Mouse (Mus musculus) forebrain, postnatal 0 days (tissue): ENCODE data around the gene Atp2c1. TPM values are rescaled to one million over a fixed set of nuclear protein-coding genes. Genes with fewer than 3 reads are reported as not detected.

Experiments
- ATAC-seq: fragments of 200-750 bp; cut with Nextera tagmentation; 2 replicates; pipeline ENCODE4 v1.8.0; 2017; ENCODE audit warnings: mild to moderate bottlenecking, moderate library complexity
- DNase-seq: peaks from one replicate; pipeline ENCODE4 v3.0.0-alpha.2; 2015
- H3K27ac ChIP-seq: fragments of 300-500 bp; sonication (generic); 2 replicates; pipeline ENCODE4 v1.5.1; 2014; ENCODE audit warnings: low read depth, mild to moderate bottlenecking, antibody characterized with exemption, low read length, moderate library complexity, mixed read lengths
- H3K27me3 ChIP-seq: fragments of 300-500 bp; sonication (generic); 2 replicates; pipeline ENCODE4 v1.6.1; 2014; ENCODE audit warnings: mild to moderate bottlenecking, low read length, mixed read lengths; ENCODE audit not compliant: insufficient read depth
- H3K36me3 ChIP-seq: fragments of 300-500 bp; sonication (generic); 2 replicates; pipeline ENCODE4 v1.6.1; 2014; ENCODE audit warnings: mild to moderate bottlenecking, moderate library complexity; ENCODE audit not compliant: insufficient read depth
- H3K4me1 ChIP-seq: fragments of 300-500 bp; sonication (generic); 2 replicates; pipeline ENCODE4 v1.6.1; 2014; ENCODE audit warnings: antibody characterized with exemption; ENCODE audit not compliant: insufficient read depth
- H3K4me2 ChIP-seq: fragments of 300-500 bp; sonication (generic); 2 replicates; pipeline ENCODE4 v1.6.1; 2014; ENCODE audit warnings: low read depth, mild to moderate bottlenecking, moderate library complexity
- H3K4me3 ChIP-seq: fragments of 300-500 bp; sonication (generic); 2 replicates; pipeline ENCODE4 v1.5.1; 2014; ENCODE audit warnings: low read depth, low read length, mixed read lengths
- H3K9ac ChIP-seq: fragments of 300-500 bp; sonication (generic); 2 replicates; pipeline ENCODE4 v1.6.1; 2014; ENCODE audit warnings: mild to moderate bottlenecking
- H3K9me3 ChIP-seq: fragments of 300-500 bp; sonication (generic); 2 replicates; pipeline ENCODE4 v1.6.1; 2016; ENCODE audit warnings: low read length
- CTCF ChIP-seq: sonication (generic); IDR thresholded peaks from 2 replicates; pipeline ENCODE4 v1.5.1; 2016; ENCODE audit warnings: antibody characterized with exemption, control low read depth, low read depth
- WGBS: fragments of 180-500 bp; shearing (Covaris S2); extraction: QIAGEN DNeasy Blood & Tissue Kit; methylation state at CpG from one replicate; pipeline ENCODE4 v1.1.7; 2014; 5-methylcytosine and 5-hydroxymethylcytosine counted together
- polyA plus RNA-seq: library from polyadenylated mRNA; unstranded; fragments of >200 nt; fragmentation: Nextera tagmentation; extraction: Ambion mirVana; gene quantifications from 2 replicates; pipeline ENCODE4 v1.2.1, GENCODE M21; 2015
- total RNA-seq: library from RNA; depleted of rRNA; stranded (reverse); fragments of >200 nt; gene quantifications from 2 replicates; pipeline ENCODE4 v1.2.3, GENCODE M21; 2014

Atp2c1 gene
- total and polyA plus RNA-seq, 2 experiments from 2014 or later: 80.6 to 207 TPM

DNA sequence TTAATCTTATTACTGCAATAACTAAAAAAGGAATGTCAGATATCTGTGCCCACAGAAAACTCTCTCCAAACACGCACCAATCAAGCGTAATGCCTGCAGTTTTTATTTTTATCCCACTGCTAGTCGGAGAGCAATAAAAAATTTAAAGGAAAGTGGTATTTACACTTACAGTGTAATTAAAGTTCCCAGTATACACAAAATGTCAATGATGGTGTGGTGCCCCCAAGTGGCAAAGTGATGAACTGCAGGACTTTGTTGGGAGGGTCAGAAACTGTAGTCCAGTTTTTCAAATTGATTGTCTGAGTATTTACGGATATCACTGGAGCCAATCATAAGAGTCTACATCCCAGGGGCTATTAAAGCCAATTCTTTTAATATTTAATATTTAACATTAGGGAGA is 137.8 kb downstream of the Atp2c1 start:
- H3K36me3 ChIP-seq: no peaks in the 10 kb centered on the region
- 14% methylated on average over 4 of the region's 4 CpGs for WGBS
- no peak overlapping the region for H3K9ac ChIP-seq
- no peaks in the 10 kb centered on the region for H3K27me3 ChIP-seq
- H3K9me3 ChIP-seq: no peaks in the 10 kb centered on the region
- DNase-seq: peak; percentile 86
- H3K4me1 ChIP-seq: no peaks in the 10 kb centered on the region
- H3K27ac ChIP-seq: no peak overlapping the region
- H3K4me2 ChIP-seq: no peak overlapping the region
- TF ChIP-seq CTCF: peak; percentile 87
- no peak overlapping the region for H3K4me3 ChIP-seq
- ATAC-seq: peak; percentile 40; the same call in 1 of the 2 replicates

DNA sequence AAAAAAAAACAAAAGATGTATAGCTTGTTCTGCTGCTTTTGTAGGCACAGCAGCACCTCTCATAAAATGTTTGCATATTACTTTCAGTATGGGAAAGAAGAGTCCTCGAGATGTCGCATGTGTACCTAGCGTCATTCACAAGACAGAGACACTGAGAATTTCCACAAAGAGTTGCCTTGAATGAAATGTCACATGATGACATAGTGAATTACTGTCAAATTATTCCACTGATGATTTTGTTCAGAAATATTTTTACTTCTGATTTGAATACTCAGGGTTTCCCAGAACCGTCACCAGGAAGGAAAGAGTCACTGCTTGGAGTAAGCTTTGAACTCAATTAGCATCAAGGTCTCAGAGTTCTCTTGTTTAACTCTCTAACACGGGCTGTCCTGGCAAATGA is 139.7 kb downstream of the Atp2c1 start:
- Histone ChIP-seq H3K4me2 (no peak overlapping the region), H3K4me3 (no peak overlapping the region), H3K9me3 (no peaks in the 10 kb centered on the region), H3K27me3 (no peaks in the 10 kb centered on the region), H3K27ac (no peak overlapping the region), H3K9ac (no peak overlapping the region), H3K4me1 (no peaks in the 10 kb centered on the region), H3K36me3 (no peaks in the 10 kb centered on the region)
- ATAC-seq (no peak), DNase-seq (no peak)
- no peak for TF ChIP-seq CTCF
- 71% methylated on average over 5 of the region's 5 CpGs for WGBS

- no peaks in the 10 kb centered on the region for H3K9me3 ChIP-seq
- TF ChIP-seq CTCF: no peak
- ATAC-seq: peak; percentile 36; the same call in 1 of the 2 replicates
- 0 out of 2 replicates have a peak, but pooled peaks cover 16% of the 10 kb centered on the region for H3K4me1 ChIP-seq
- H3K4me2 ChIP-seq: no peak overlapping the region
- no peak overlapping the region for H3K9ac ChIP-seq
- no peaks in the 10 kb centered on the region for H3K36me3 ChIP-seq
- DNase-seq: no peak
- WGBS: 35% methylated on average over 8 of the region's 8 CpGs
- no peaks in the 10 kb centered on the region for H3K27me3 ChIP-seq
- H3K4me3 ChIP-seq: no peak overlapping the region
- no peak overlapping the region for H3K27ac ChIP-seq
These were observed 147.5 kb downstream of the Atp2c1 start for GRCm38 (mm10) chr9:105379533-105380145.

GRCm38 (mm10) chr9:105377622-105378021 is 149.5 kb downstream of the Atp2c1 start:
- H3K36me3 ChIP-seq: no peaks in the 10 kb centered on the region
- no peak overlapping the region for H3K4me3 ChIP-seq
- ATAC-seq (no peak), DNase-seq (no peak)
- no peak overlapping the region for H3K4me2 ChIP-seq
- H3K27me3 ChIP-seq: no peaks in the 10 kb centered on the region
- no peaks in the 10 kb centered on the region for H3K9me3 ChIP-seq
- no peak overlapping the region; the same call in 1 of the 2 replicates for H3K27ac ChIP-seq
- 0 out of 2 replicates have a peak, but pooled peaks cover 16% of the 10 kb centered on the region for H3K4me1 ChIP-seq
- 58% methylated on average over 3 of the region's 3 CpGs for WGBS
- no peak for TF ChIP-seq CTCF
- H3K9ac ChIP-seq: no peak overlapping the region

DNA sequence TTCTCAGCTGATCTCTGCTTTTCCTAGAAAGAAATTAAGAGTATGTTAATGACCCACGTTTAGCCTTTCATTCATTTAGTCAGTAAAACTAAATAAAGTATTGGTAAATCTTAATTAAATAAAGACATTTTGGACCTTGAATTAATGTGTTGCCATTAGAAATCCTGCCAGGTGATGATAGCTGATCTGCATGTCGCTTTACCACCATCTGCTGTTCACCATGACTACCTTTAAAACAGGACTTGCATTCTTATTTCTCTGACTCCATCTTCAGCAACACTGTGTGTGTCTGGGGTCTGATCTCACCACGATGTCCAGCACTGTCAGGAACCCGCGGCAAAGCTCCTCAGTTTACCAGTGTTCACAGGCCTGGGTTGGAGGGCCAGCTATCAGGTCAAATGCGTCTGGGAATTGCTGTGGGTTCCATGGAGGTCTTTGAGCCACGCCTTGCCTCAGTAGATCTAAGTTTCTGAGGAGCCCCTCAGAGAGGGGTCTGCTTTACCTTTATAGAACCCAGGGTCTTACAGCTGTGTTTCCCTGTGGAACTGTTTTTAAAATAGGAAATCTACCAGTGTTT is 150.1 kb downstream of the Atp2c1 start:
- 73% methylated on average over 7 of the region's 7 CpGs for WGBS
- no peak for ATAC-seq

DNA sequence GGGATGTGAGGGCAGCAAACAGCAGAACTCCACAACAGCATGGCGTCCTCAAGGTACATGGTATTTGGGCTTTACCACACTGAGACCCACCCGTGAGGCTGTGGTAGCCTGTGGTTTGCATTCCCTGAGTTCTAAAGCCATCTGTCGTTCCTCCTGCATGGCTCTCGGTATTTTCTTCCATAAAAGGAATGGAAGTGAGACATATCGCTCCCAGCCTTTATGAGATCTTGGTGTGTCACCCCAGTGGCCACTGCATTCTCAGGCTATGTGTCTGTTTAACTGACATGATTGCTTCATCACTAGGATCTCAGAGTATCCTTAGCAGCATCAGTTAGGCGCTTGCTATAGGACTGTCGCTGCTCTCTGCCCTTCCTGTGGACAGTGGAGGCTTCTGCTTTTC is 150.7 kb downstream of the Atp2c1 start:
- H3K9me3 ChIP-seq: no peaks in the 10 kb centered on the region
- no peak overlapping the region for H3K9ac ChIP-seq
- WGBS: 68% methylated on average over 7 of the region's 7 CpGs
- H3K27ac ChIP-seq: no peak overlapping the region
- no peak overlapping the region for H3K4me3 ChIP-seq
- 0 out of 2 replicates have a peak, but pooled peaks cover 16% of the 10 kb centered on the region for H3K4me1 ChIP-seq
- TF ChIP-seq CTCF: no peak
- DNase-seq (no peak), ATAC-seq (no peak)
- H3K27me3 ChIP-seq: no peaks in the 10 kb centered on the region
- H3K4me2 ChIP-seq: no peak overlapping the region
- H3K36me3 ChIP-seq: no peaks in the 10 kb centered on the region

More for the DNA sequence above, 150.1 kb downstream of the Atp2c1 start:
- Histone ChIP-seq H3K27ac (no peak overlapping the region; the same call in 1 of the 2 replicates), H3K9ac (no peak overlapping the region), H3K4me1 (0 out of 2 replicates have a peak, but pooled peaks cover 16% of the 10 kb centered on the region), H3K4me3 (no peak overlapping the region), H3K4me2 (no peak overlapping the region), H3K36me3 (no peaks in the 10 kb centered on the region), H3K27me3 (no peaks in the 10 kb centered on the region), H3K9me3 (no peaks in the 10 kb centered on the region)
- TF ChIP-seq CTCF: peak; percentile 78
- DNase-seq: peak; percentile 57

- WGBS: 44% methylated on average over 5 of the region's 5 CpGs
- H3K27ac ChIP-seq: no peak overlapping the region
- H3K9ac ChIP-seq: no peak overlapping the region
- no peaks in the 10 kb centered on the region for H3K36me3 ChIP-seq
- H3K4me2 ChIP-seq: no peak overlapping the region
- H3K27me3 ChIP-seq: no peaks in the 10 kb centered on the region
- 0 out of 2 replicates have a peak, but pooled peaks cover 13% of the 10 kb centered on the region for H3K4me1 ChIP-seq
- DNase-seq (no peak), ATAC-seq (no peak)
- no peak overlapping the region for H3K4me3 ChIP-seq
- no peak for TF ChIP-seq CTCF
- no peaks in the 10 kb centered on the region for H3K9me3 ChIP-seq
These were observed 152.8 kb downstream of the Atp2c1 start for GRCm38 (mm10) chr9:105374361-105374760.
